Mouse (Mus musculus): ENCODE data around the gene Cst9.

GRCm38 (mm10) chr2:148798485-148798884 is 36.5 kb upstream of the Cst9 start, which contains the start of gene Cst8:
- TF ChIP-seq CTCF (IDR thresholded peaks at IDR 0.05; ENCODE audit: low read depth) (no peak), EP300 (optimal IDR thresholded peaks at IDR 0.05) (no peak)

All from stomach, postnatal 0 days (tissue).